In genomic region chr11:119945343-119945742, GRCm38 (mm10) we compare ENCODE assay signal across 9 mouse cellular contexts. TPM values are rescaled to one million over a fixed set of nuclear protein-coding genes. Genes with fewer than 3 reads are reported as not detected.
DNase-seq lines count a peak whose midpoint lies in the region; ATAC-seq and TF ChIP-seq lines count a peak whose summit lies in the region.
"Had no signal": no experiment of that assay in that cellular context is flagged by ENCODE, and none has a peak within 500 bp of the region (broad histone marks: within the 10 kb centered on the region; RNA-seq: fewer than 3 reads in every experiment).

No protein-coding gene starts in this region.

- 59% methylated on average over 7 of the region's 7 CpGs for WGBS in cerebellum, adult 2 months
- WGBS in liver, embryonic 15.5 days (ENCODE audit: insufficient replicate concordance) = 49% methylated on average over 7 of the region's 7 CpGs
- WGBS in midbrain, embryonic 13.5 days = 93% methylated on average over 7 of the region's 7 CpGs

- ATAC-seq in cerebellum, adult (ENCODE audit: insufficient number of reproducible peaks, low FRiP score, low TSS enrichment) = no peak
- ATAC-seq in liver, embryonic 15.5 days (ENCODE audit: insufficient read depth) = no peak
- ATAC-seq in midbrain, embryonic 13.5 days = no peak
- ATAC-seq: activated CD4-positive, CD25-positive, alpha-beta regulatory T cell, adult 4 months had no signal

- TF ChIP-seq POLR2A in cerebellum, adult 2 months (IDR thresholded peaks at IDR 0.05; ENCODE audit: borderline replicate concordance, insufficient read depth, low read length) = no peak
- 0 out of 2 replicates have a peak, but pooled peaks have one; percentile 12 for TF ChIP-seq POLR2A in testis, adult 2 months (IDR thresholded peaks at IDR 0.05; ENCODE audit: control insufficient read depth, low read depth, low read length)

- no peak for TF ChIP-seq CTCF in cerebellum, adult 2 months (IDR thresholded peaks at IDR 0.05; ENCODE audit: borderline replicate concordance, insufficient read depth, low read depth, low read length)
- TF ChIP-seq CTCF in testis, adult 2 months (IDR thresholded peaks at IDR 0.05; ENCODE audit: control insufficient read depth, insufficient read depth, insufficient replicate concordance, low read depth, low read length) = no peak

- peak overlapping the region; percentile 50 for H3K4me3 ChIP-seq in cerebellum, adult 2 months (replicated peaks; ENCODE audit: insufficient read depth, low read depth, low read length)
- no peak overlapping the region for H3K4me3 ChIP-seq in testis, adult 2 months (ENCODE audit: control insufficient read depth, low read depth, low read length)
- H3K4me3 ChIP-seq in liver, embryonic 15.5 days (replicated peaks) = no peak overlapping the region; the same call in 1 of the 2 replicates
- no peak overlapping the region for H3K4me3 ChIP-seq in midbrain, embryonic 13.5 days (replicated peaks)

- no peaks in the 10 kb centered on the region for H3K36me3 ChIP-seq in testis, adult 2 months (ENCODE audit: control insufficient read depth, insufficient read depth, low read length)
- H3K36me3 ChIP-seq in liver, embryonic 15.5 days (replicated peaks) = no peaks in the 10 kb centered on the region
- H3K36me3 ChIP-seq in midbrain, embryonic 13.5 days = no peaks in the 10 kb centered on the region

- no peaks in the 10 kb centered on the region for H3K27me3 ChIP-seq in cerebellum, adult 2 months (ENCODE audit: control insufficient read depth, insufficient read depth, low read length)
- H3K27me3 ChIP-seq in testis, adult 2 months (ENCODE audit: control insufficient read depth, insufficient read depth, low read length) = no peaks in the 10 kb centered on the region
- H3K27me3 ChIP-seq in liver, embryonic 15.5 days = peaks cover 55% of the 10 kb centered on the region
- peaks cover 22% of the 10 kb centered on the region for H3K27me3 ChIP-seq in midbrain, embryonic 13.5 days

- H3K9me3 ChIP-seq in liver, embryonic 15.5 days (replicated peaks) = no peaks in the 10 kb centered on the region
- no peaks in the 10 kb centered on the region for H3K9me3 ChIP-seq in midbrain, embryonic 13.5 days

- H3K9ac ChIP-seq in liver, embryonic 15.5 days = no peak overlapping the region
- no peak overlapping the region for H3K9ac ChIP-seq in midbrain, embryonic 13.5 days (replicated peaks)

- H3K27ac ChIP-seq in cerebellum, adult 2 months (ENCODE audit: insufficient read depth, low read length) = no peak overlapping the region
- H3K27ac ChIP-seq in testis, adult 2 months (ENCODE audit: control insufficient read depth, insufficient read depth, low read depth, low read length) = no peak overlapping the region
- H3K27ac ChIP-seq in liver, embryonic 15.5 days (replicated peaks) = no peak overlapping the region; the same call in 1 of the 2 replicates
- no peak overlapping the region for H3K27ac ChIP-seq in midbrain, embryonic 13.5 days

- H3K4me2 ChIP-seq in liver, embryonic 15.5 days = peak overlapping the region; percentile 97
- H3K4me2 ChIP-seq in midbrain, embryonic 13.5 days (replicated peaks) = no peak overlapping the region

- no peak for DNase-seq in cerebellum, adult 2 months
- DNase-seq in testis, postnatal 10 days (ENCODE audit: low spot score) = no peak
- no peak for DNase-seq in c-Kit-positive CD71-positive TER-119-positive erythroid progenitor cells, embryonic 14.5 days (ENCODE audit: low spot score)
- DNase-seq in thymus, postnatal 0 days (ENCODE audit: low spot score) = no peak

- peaks cover 35% of the 10 kb centered on the region for H3K4me1 ChIP-seq in cerebellum, adult 2 months (ENCODE audit: control insufficient read depth, insufficient read depth, low read length)
- H3K4me1 ChIP-seq in testis, adult 2 months (ENCODE audit: control insufficient read depth, insufficient read depth, low read length) = peaks cover 42% of the 10 kb centered on the region
- peaks cover 66% of the 10 kb centered on the region for H3K4me1 ChIP-seq in liver, embryonic 15.5 days (replicated peaks)
- H3K4me1 ChIP-seq in midbrain, embryonic 13.5 days (replicated peaks) = peaks cover 47% of the 10 kb centered on the region

RNA-seq across cellular contexts. Expression of gene Baiap2, which starts 2.8 kb away (rescaled TPM):
- 116 and 141 TPM in 2 replicates for polyA plus RNA-seq in cerebellum, adult 2 months (2012; rRNA removed)
- polyA plus RNA-seq in testis, adult 2 months (2012; rRNA removed) = 151 and 183 TPM in 2 replicates
- 8.0 and 9.4 TPM in 2 replicates for polyA plus RNA-seq in liver, embryonic 15.5 days (2015; fragmentation: Nextera tagmentation; extraction: Ambion mirVana)
- 9.2 and 10.0 TPM in 2 replicates for polyA plus RNA-seq in midbrain, embryonic 13.5 days (2015; fragmentation: Nextera tagmentation; extraction: Ambion mirVana)
- 25.1 and 26.3 TPM in 2 replicates for polyA plus RNA-seq in thymus, postnatal 0 days (2015; fragmentation: Nextera tagmentation; extraction: Ambion mirVana)

RNA-seq across cellular contexts. Expression of gene Chmp6, which starts 32.1 kb away (rescaled TPM):
- polyA plus RNA-seq in cerebellum, adult 2 months (2012; rRNA removed) = 41.9 and 43.9 TPM in 2 replicates
- 47.8 and 53.8 TPM in 2 replicates for polyA plus RNA-seq in testis, adult 2 months (2012; rRNA removed)
- 25.4 and 29.5 TPM in 2 replicates for polyA plus RNA-seq in liver, embryonic 15.5 days (2015; fragmentation: Nextera tagmentation; extraction: Ambion mirVana)
- 107 and 112 TPM in 2 replicates for polyA plus RNA-seq in midbrain, embryonic 13.5 days (2015; fragmentation: Nextera tagmentation; extraction: Ambion mirVana)
- polyA plus RNA-seq in thymus, postnatal 0 days (2015; fragmentation: Nextera tagmentation; extraction: Ambion mirVana) = 81.4 and 86.0 TPM in 2 replicates
